Mouse (Mus musculus) CH12.LX (cell line): ENCODE measurements at regions not wholly inside any gene's neighbourhood (a gene's known extent, or its start where the extent isn't known, plus 50 kb on each side); places are given as distances from the start of the nearest gene placed in this dataset.
A peak's percentile ranks its signal among the peaks of the same experiment; 100 is the strongest.

Experiments
- DNase-seq: peaks from one replicate; pipeline ENCODE4 v3.0.0-alpha.2; 2013; ENCODE audit errors: extremely low read depth
- H3K27ac ChIP-seq: 2 replicates; pipeline ENCODE4 v1.5.1; 2012; ENCODE audit warnings: low read depth, mild to moderate bottlenecking, control low read depth, moderate library complexity; ENCODE audit not compliant: insufficient read depth
- H3K27me3 ChIP-seq: replicated peaks from 2 replicates; pipeline ENCODE3; 2012; ENCODE audit warnings: inconsistent platforms
- H3K36me3 ChIP-seq, 2 experiments: replicated peaks in 1 of 2; 2 replicates each; pipeline versions ENCODE3 to v1.6.1; 2012; ENCODE audit warnings: inconsistent platforms in 1 of 2, low read length in 1 of 2, mild to moderate bottlenecking in 1 of 2, mixed read lengths in 1 of 2, moderate library complexity in 1 of 2; ENCODE audit not compliant: control insufficient read depth in 1 of 2, insufficient read depth in 1 of 2
- H3K4me1 ChIP-seq, 2 experiments: 2 replicates each; pipeline ENCODE4 v1.6.1; 2012; ENCODE audit warnings: inconsistent platforms in 1 of 2, moderate library complexity in 1 of 2; ENCODE audit not compliant: insufficient read depth in 2 of 2, control insufficient read depth in 1 of 2
- H3K4me2 ChIP-seq: 2 replicates; pipeline ENCODE4 v1.6.1; 2012; ENCODE audit warnings: low read depth, mild to moderate bottlenecking, control low read depth; ENCODE audit not compliant: poor library complexity, insufficient read depth, severe bottlenecking
- H3K4me3 ChIP-seq, 3 experiments: fragments of 150-350 bp in 1 of 3; sonication (generic) in 1 of 3; replicated peaks in 1 of 3; 2 replicates each; pipeline versions ENCODE3 to v1.5.1; 2011 to 2012; ENCODE audit warnings: low read depth in 2 of 3, low read length in 2 of 3, mild to moderate bottlenecking in 2 of 3, moderate library complexity in 2 of 3, control low read depth in 1 of 3, improper control_type of control experiment in 1 of 3, inconsistent platforms in 1 of 3, mixed read lengths in 1 of 3; ENCODE audit not compliant: poor library complexity in 1 of 3
- H3K79me2 ChIP-seq: replicated peaks from 2 replicates; pipeline ENCODE4 v1.6.1; 2012; ENCODE audit warnings: mild to moderate bottlenecking, moderate library complexity; ENCODE audit not compliant: control insufficient read depth, poor library complexity, insufficient read depth, severe bottlenecking; ENCODE audit errors: extremely low read depth
- H3K9ac ChIP-seq: 2 replicates; pipeline ENCODE4 v1.6.1; 2012; ENCODE audit warnings: low read depth, mild to moderate bottlenecking, control low read depth, moderate library complexity; ENCODE audit not compliant: insufficient read depth
- H3K9me3 ChIP-seq: replicated peaks from 2 replicates; pipeline ENCODE3; 2012; ENCODE audit warnings: low read length, inconsistent platforms, mixed read lengths
- BHLHE40 ChIP-seq: IDR thresholded peaks from 2 replicates; pipeline ENCODE4 v1.6.1; 2011; ENCODE audit warnings: mild to moderate bottlenecking, low read depth, low read length, improper control_type of control experiment
- CHD1 ChIP-seq: IDR thresholded peaks from 2 replicates; pipeline ENCODE4 v1.6.1; 2012; ENCODE audit warnings: low read depth, low read length, improper control_type of control experiment, inconsistent platforms
- CTCF ChIP-seq, 2 experiments: IDR thresholded peaks in 1 of 2; conservative IDR thresholded peaks in 1 of 2; 2 replicates each; pipeline ENCODE4 v1.5.1; 2011 to 2012; ENCODE audit warnings: low read depth in 2 of 2, low read length in 2 of 2, improper control_type of control experiment in 1 of 2, inconsistent platforms in 1 of 2, mild to moderate bottlenecking in 1 of 2, moderate library complexity in 1 of 2
- E2F4 ChIP-seq: IDR thresholded peaks from 2 replicates; pipeline ENCODE4 v1.6.1; 2011; ENCODE audit warnings: low read depth, low read length, improper control_type of control experiment; ENCODE audit not compliant: insufficient replicate concordance
- ELF1 ChIP-seq: IDR thresholded peaks from 2 replicates; pipeline ENCODE4 v1.6.1; 2014; ENCODE audit warnings: low read depth, mild to moderate bottlenecking, inconsistent platforms, low read length, improper control_type of control experiment
- ETS1 ChIP-seq: conservative IDR thresholded peaks from 2 replicates; pipeline ENCODE4 v1.6.1; 2012; ENCODE audit warnings: low read depth, mild to moderate bottlenecking, inconsistent platforms, low read length, improper control_type of control experiment, moderate library complexity
- HCFC1 ChIP-seq: IDR thresholded peaks from 2 replicates; pipeline ENCODE4 v1.6.1; 2012; ENCODE audit warnings: low read depth, mild to moderate bottlenecking, inconsistent platforms, low read length, improper control_type of control experiment
- JUN ChIP-seq: IDR thresholded peaks from 2 replicates; pipeline ENCODE4 v1.6.1; 2011; ENCODE audit warnings: low read depth, mild to moderate bottlenecking, low read length, improper control_type of control experiment, moderate library complexity; ENCODE audit not compliant: insufficient read depth
- JUND ChIP-seq: conservative IDR thresholded peaks from 2 replicates; pipeline ENCODE4 v1.6.1; 2011; ENCODE audit warnings: low read depth, low read length, improper control_type of control experiment
- MAFK ChIP-seq: IDR thresholded peaks from 2 replicates; pipeline ENCODE4 v1.6.1; 2011; ENCODE audit warnings: low read length, improper control_type of control experiment; ENCODE audit not compliant: insufficient replicate concordance
- MEF2A ChIP-seq: IDR thresholded peaks from 2 replicates; pipeline ENCODE4 v1.6.1; 2014; ENCODE audit warnings: low read depth, mild to moderate bottlenecking, inconsistent platforms, low read length, improper control_type of control experiment, borderline replicate concordance
- MXI1 ChIP-seq: IDR thresholded peaks from 2 replicates; pipeline ENCODE4 v1.6.1; 2011; ENCODE audit warnings: mild to moderate bottlenecking, low read depth, low read length, improper control_type of control experiment
- NELFE ChIP-seq: IDR thresholded peaks from 2 replicates; pipeline ENCODE4 v1.6.1; 2011; ENCODE audit warnings: low read depth, low read length, improper control_type of control experiment
- NRF1 ChIP-seq: IDR thresholded peaks from 2 replicates; pipeline ENCODE4 v1.6.1; 2014; ENCODE audit warnings: low read depth, mild to moderate bottlenecking, inconsistent platforms, low read length, improper control_type of control experiment, moderate library complexity
- PAX5 ChIP-seq: IDR thresholded peaks from 2 replicates; pipeline ENCODE4 v1.6.1; 2012; ENCODE audit warnings: low read length, inconsistent platforms, mixed read lengths
- POLR2A ChIP-seq: IDR thresholded peaks from 2 replicates; pipeline ENCODE4 v1.6.1; 2011; ENCODE audit warnings: low read depth, mild to moderate bottlenecking, improper control_type of control experiment, low read length
- RAD21 ChIP-seq: IDR thresholded peaks from 2 replicates; pipeline ENCODE4 v1.6.1; 2011; ENCODE audit warnings: low read depth, mild to moderate bottlenecking, low read length, improper control_type of control experiment, moderate library complexity
- RCOR1 ChIP-seq: conservative IDR thresholded peaks from 2 replicates; pipeline ENCODE4 v1.6.1; 2012; ENCODE audit warnings: low read depth, mild to moderate bottlenecking, inconsistent platforms, low read length, improper control_type of control experiment
- SIN3A ChIP-seq: IDR thresholded peaks from 2 replicates; pipeline ENCODE4 v1.6.1; 2012; ENCODE audit warnings: low read length, improper control_type of control experiment, inconsistent platforms
- SMC3 ChIP-seq: IDR thresholded peaks from 2 replicates; pipeline ENCODE4 v1.6.1; 2011; ENCODE audit warnings: low read depth, low read length, improper control_type of control experiment
- UBTF ChIP-seq: IDR thresholded peaks from 2 replicates; pipeline ENCODE4 v1.6.1; 2012; ENCODE audit warnings: low read depth, mild to moderate bottlenecking, inconsistent platforms, low read length, improper control_type of control experiment, moderate library complexity
- USF1 ChIP-seq: IDR thresholded peaks from 2 replicates; pipeline ENCODE4 v1.6.1; 2014; ENCODE audit warnings: low read depth, mild to moderate bottlenecking, inconsistent platforms, low read length, improper control_type of control experiment
- USF2 ChIP-seq: conservative IDR thresholded peaks from 2 replicates; pipeline ENCODE4 v1.6.1; 2011; ENCODE audit warnings: low read depth, low read length, improper control_type of control experiment
- ZC3H11A ChIP-seq: IDR thresholded peaks from 2 replicates; pipeline ENCODE4 v1.6.1; 2012; ENCODE audit warnings: low read depth, mild to moderate bottlenecking, inconsistent platforms, low read length, improper control_type of control experiment
- dilution Hi-C: fragments of 300-500 bp; cut with MboI; formaldehyde crosslinking; loops from 2 replicates; pipeline ENCODE4 v1.14.3; 2020; ENCODE audit warnings: low sequenced_read_pairs; ENCODE audit not compliant: extremely low pct_unique_long_range_greater_than_20kb, extremely low pct_ligation_motif_present
- in situ Hi-C: fragments of 300-500 bp; cut with MboI; formaldehyde crosslinking; loops from 3 replicates; pipeline ENCODE4 v1.14.3; 2019; ENCODE audit warnings: low sequenced_read_pairs, low pct_ligation_motif_present, low pct_unique_long_range_greater_than_20kb, mixed read lengths

DNA sequence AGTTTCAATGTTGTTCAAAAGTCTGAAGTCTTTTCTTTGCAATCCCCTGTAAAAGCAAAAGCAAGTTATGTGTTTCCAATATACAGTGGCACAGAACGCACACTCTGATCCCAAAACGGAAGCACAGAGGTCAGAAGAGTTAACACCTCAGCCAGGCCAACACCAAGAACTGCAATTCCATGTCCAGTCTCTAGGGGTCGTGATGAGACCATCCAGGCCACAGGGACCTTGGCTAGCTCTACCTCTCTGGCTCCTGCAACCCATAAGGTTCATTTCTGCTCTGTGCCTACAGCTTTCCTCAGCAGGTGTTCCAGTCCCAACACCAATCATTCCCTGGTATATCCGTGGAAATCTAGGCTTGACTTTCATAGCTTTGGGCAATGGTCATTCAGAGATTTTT is 243.6 kb downstream of the Drd1 start:
- no peak overlapping the region for H3K9ac ChIP-seq
- no peak for TF ChIP-seq JUND
- peak; percentile 83 for TF ChIP-seq RAD21
- TF ChIP-seq SMC3, result peak; percentile 69
- no peak for TF ChIP-seq POLR2A
- peak; percentile 72 to 87 for TF ChIP-seq CTCF (conservative IDR thresholded peaks at IDR 0.05 in 1 of 2, IDR thresholded peaks at IDR 0.05 in 1 of 2; ENCODE audit: low read depth in 2 of 2, low read length in 2 of 2)
- no peak for TF ChIP-seq UBTF
- dilution Hi-C loops, result no loop called here
- H3K36me3 ChIP-seq, result no peaks in the 10 kb centered on the region
- H3K4me2 ChIP-seq, result no peak overlapping the region
- H3K4me3 ChIP-seq, result no peak overlapping the region
- in situ Hi-C loops, result no loop called here
- H3K79me2 ChIP-seq, result no peaks in the 10 kb centered on the region
- H3K27ac ChIP-seq, result no peak overlapping the region
- peaks cover 0 to 10% of the 10 kb centered on the region in 2 experiments; a peak in 2 of 4 replicates for H3K4me1 ChIP-seq
- H3K27me3 ChIP-seq, result peaks cover 84% of the 10 kb centered on the region
- no peaks in the 10 kb centered on the region for H3K9me3 ChIP-seq
- peak; percentile 47 for DNase-seq

- dilution Hi-C loops, result no loop called here
- no peak overlapping the region for H3K27ac ChIP-seq
- no peaks in the 10 kb centered on the region for H3K36me3 ChIP-seq
- in situ Hi-C loops, result no loop called here
- no peaks in the 10 kb centered on the region for H3K79me2 ChIP-seq
- H3K27me3 ChIP-seq, result peaks cover 84% of the 10 kb centered on the region
- peaks cover 0 to 11% of the 10 kb centered on the region in 2 experiments; a peak in 3 of 4 replicates for H3K4me1 ChIP-seq
- H3K9me3 ChIP-seq, result no peaks in the 10 kb centered on the region
- TF ChIP-seq PAX5 (no peak), RCOR1 (no peak), HCFC1 (no peak), ZC3H11A (no peak), MXI1 (no peak), BHLHE40 (no peak), MEF2A (no peak), ETS1 (no peak), NELFE (no peak), JUN (no peak), E2F4 (no peak), NRF1 (no peak), JUND (no peak), USF1 (no peak), ELF1 (no peak), MAFK (no peak), SIN3A (no peak), USF2 (no peak), CHD1 (no peak)
- H3K4me2 ChIP-seq, result no peak overlapping the region
- H3K4me3 ChIP-seq, result no peak overlapping the region
- no peak overlapping the region for H3K9ac ChIP-seq
- DNase-seq, result no peak
Measured at GRCm38 (mm10) chr13:53811151-53811550, 244.4 kb downstream of the Drd1 start.
